Mouse (Mus musculus): ENCODE data around the gene Duoxa2. TPM values are rescaled to one million over a fixed set of nuclear protein-coding genes. Genes with fewer than 3 reads are reported as not detected.
"Not testable (repeated sequence)": the region's sequence is repeated elsewhere in the genome, so short reads cannot be mapped to it uniquely, and the experiment has no call there.

Gene Duoxa2
- total and polyA plus RNA-seq, 2 experiments from 2014 or later = 0.37 to 0.73 TPM

- no peaks in the 10 kb centered on the region for H3K36me3 ChIP-seq (ENCODE audit: insufficient read depth, low read length)
- H3K27me3 ChIP-seq (ENCODE audit: insufficient read depth, low read length) = no peaks in the 10 kb centered on the region
- ATAC-seq (peak; percentile 36; the same call in 1 of the 2 replicates), DNase-seq (ENCODE audit: low spot score) (no peak)
- H3K9ac ChIP-seq (replicated peaks; ENCODE audit: low read length) = no peak overlapping the region
- H3K4me1 ChIP-seq (ENCODE audit: insufficient read depth, low read length) = no peaks in the 10 kb centered on the region
- H3K27ac ChIP-seq = no peak overlapping the region
- TF ChIP-seq CTCF (IDR thresholded peaks at IDR 0.05; ENCODE audit: low read depth) = peak; percentile 20; the same call in 1 of the 2 replicates
- no peak overlapping the region for H3K4me3 ChIP-seq (ENCODE audit: low read length)
- 56% methylated on average over 21 of the region's 21 CpGs for WGBS
- H3K4me2 ChIP-seq (ENCODE audit: low read depth, low read length) = peak overlapping the region; percentile 32
- no peaks in the 10 kb centered on the region for H3K9me3 ChIP-seq (ENCODE audit: low read length)
These were observed 38.6 kb downstream of the Duoxa2 start for GRCm38 (mm10) chr2:122337291-122337690.

GRCm38 (mm10) chr2:122345106-122345893, 46.6 kb downstream of the Duoxa2 start:
- Histone ChIP-seq H3K27ac (no peak overlapping the region), H3K9me3 (ENCODE audit: low read length) (no peaks in the 10 kb centered on the region), H3K27me3 (ENCODE audit: insufficient read depth, low read length) (no peaks in the 10 kb centered on the region), H3K36me3 (ENCODE audit: insufficient read depth, low read length) (no peaks in the 10 kb centered on the region), H3K4me2 (ENCODE audit: low read depth, low read length) (no peak overlapping the region), H3K9ac (replicated peaks; ENCODE audit: low read length) (no peak overlapping the region), H3K4me3 (ENCODE audit: low read length) (no peak overlapping the region), H3K4me1 (ENCODE audit: insufficient read depth, low read length) (peaks cover 5% of the 10 kb centered on the region; the same call in 1 of the 2 replicates)
- DNase-seq (ENCODE audit: low spot score) (peak; percentile 24), ATAC-seq (no peak)
- peak; percentile 37; the same call in 1 of the 2 replicates for TF ChIP-seq CTCF (IDR thresholded peaks at IDR 0.05; ENCODE audit: low read depth)
- 76% methylated on average over 6 of the region's 6 CpGs for WGBS

GRCm38 (mm10) chr2:122346164-122346563, 47.5 kb downstream of the Duoxa2 start:
- not testable (repeated sequence) for H3K27me3 ChIP-seq (ENCODE audit: insufficient read depth, low read length); H3K27ac ChIP-seq; H3K9me3 ChIP-seq (ENCODE audit: low read length); ATAC-seq; H3K4me2 ChIP-seq (ENCODE audit: low read depth, low read length); H3K9ac ChIP-seq (replicated peaks; ENCODE audit: low read length); H3K4me1 ChIP-seq (ENCODE audit: insufficient read depth, low read length); H3K36me3 ChIP-seq (ENCODE audit: insufficient read depth, low read length); DNase-seq (ENCODE audit: low spot score); H3K4me3 ChIP-seq (ENCODE audit: low read length)
- 88% methylated on average over 6 of the region's 6 CpGs for WGBS

GRCm38 (mm10) chr2:122347257-122347656, 48.6 kb downstream of the Duoxa2 start:
- DNase-seq (ENCODE audit: low spot score) = no peak
- Histone ChIP-seq H3K4me3 (ENCODE audit: low read length) (no peak overlapping the region), H3K27ac (no peak overlapping the region), H3K9me3 (ENCODE audit: low read length) (no peaks in the 10 kb centered on the region), H3K27me3 (ENCODE audit: insufficient read depth, low read length) (no peaks in the 10 kb centered on the region), H3K9ac (replicated peaks; ENCODE audit: low read length) (no peak overlapping the region), H3K36me3 (ENCODE audit: insufficient read depth, low read length) (no peaks in the 10 kb centered on the region), H3K4me1 (ENCODE audit: insufficient read depth, low read length) (peaks cover 19% of the 10 kb centered on the region; the same call in 1 of the 2 replicates), H3K4me2 (ENCODE audit: low read depth, low read length) (no peak overlapping the region)
- TF ChIP-seq CTCF (IDR thresholded peaks at IDR 0.05; ENCODE audit: low read depth) = no peak
- ATAC-seq = no peak
- WGBS = 94% methylated on average over 3 of the region's 3 CpGs

GRCm38 (mm10) chr2:122348531-122349131, 49.9 kb downstream of the Duoxa2 start:
- WGBS = under 1% methylated on average over 57 of the region's 63 CpGs
- H3K9ac ChIP-seq (replicated peaks; ENCODE audit: low read length) = peak overlapping the region; percentile 55

GRCm38 (mm10) chr2:122349136-122349785, 50.6 kb downstream of the Duoxa2 start:
- TF ChIP-seq CTCF (IDR thresholded peaks at IDR 0.05; ENCODE audit: low read depth) = no peak
- WGBS = 11% methylated on average over 14 of the region's 14 CpGs
- peak; percentile 66 for ATAC-seq
- Histone ChIP-seq H3K9ac (replicated peaks; ENCODE audit: low read length) (peak overlapping the region; percentile 55), H3K36me3 (ENCODE audit: insufficient read depth, low read length) (no peaks in the 10 kb centered on the region), H3K9me3 (ENCODE audit: low read length) (no peaks in the 10 kb centered on the region), H3K27me3 (ENCODE audit: insufficient read depth, low read length) (no peaks in the 10 kb centered on the region), H3K4me3 (ENCODE audit: low read length) (peak overlapping the region; percentile 39), H3K4me1 (ENCODE audit: insufficient read depth, low read length) (peaks cover 31% of the 10 kb centered on the region; the same call in 1 of the 2 replicates), H3K27ac (peak overlapping the region; percentile 94), H3K4me2 (ENCODE audit: low read depth, low read length) (peak overlapping the region; percentile 56)
- no peak for DNase-seq (ENCODE audit: low spot score)

More at GRCm38 (mm10) chr2:122348531-122349131, 49.9 kb downstream of the Duoxa2 start:
- H3K27ac ChIP-seq = peak overlapping the region; percentile 94
- TF ChIP-seq CTCF (IDR thresholded peaks at IDR 0.05; ENCODE audit: low read depth) = peak; percentile 75
- H3K4me2 ChIP-seq (ENCODE audit: low read depth, low read length) = peak overlapping the region; percentile 56
- H3K27me3 ChIP-seq (ENCODE audit: insufficient read depth, low read length) = no peaks in the 10 kb centered on the region
- ATAC-seq (peak; percentile 82), DNase-seq (ENCODE audit: low spot score) (peak; percentile 94)
- peaks cover 30% of the 10 kb centered on the region; the same call in 1 of the 2 replicates for H3K4me1 ChIP-seq (ENCODE audit: insufficient read depth, low read length)
- H3K4me3 ChIP-seq (ENCODE audit: low read length) = peak overlapping the region; percentile 39
- H3K36me3 ChIP-seq (ENCODE audit: insufficient read depth, low read length) = no peaks in the 10 kb centered on the region
- no peaks in the 10 kb centered on the region for H3K9me3 ChIP-seq (ENCODE audit: low read length)

Measured in hindbrain, postnatal 0 days (tissue).